Mouse (Mus musculus) hindbrain, embryonic 16.5 days (tissue): ENCODE measurements at regions not wholly inside any gene's neighbourhood (a gene's known extent, or its start where the extent isn't known, plus 50 kb on each side); places are given as distances from the start of the nearest gene placed in this dataset.

ENCODE experiments used
- ATAC-seq: fragments of 200-750 bp; cut with Nextera tagmentation; 2 replicates; pipeline ENCODE4 v1.8.0; 2017; ENCODE audit warnings: moderate TSS enrichment, moderate library complexity
- H3K27ac ChIP-seq: fragments of 300-500 bp; sonication (generic); 2 replicates; pipeline ENCODE4 v1.5.1; 2014; ENCODE audit warnings: low read depth, mild to moderate bottlenecking, control low read depth, low read length, moderate library complexity
- H3K27me3 ChIP-seq: fragments of 300-500 bp; sonication (generic); replicated peaks from 2 replicates; pipeline ENCODE4 v1.6.1; 2014; ENCODE audit warnings: low read length; ENCODE audit not compliant: control insufficient read depth, insufficient read depth
- H3K36me3 ChIP-seq: fragments of 300-500 bp; sonication (generic); 2 replicates; pipeline ENCODE4 v1.6.1; 2014; ENCODE audit warnings: mild to moderate bottlenecking, low read length, moderate library complexity, mixed read lengths; ENCODE audit not compliant: control insufficient read depth, insufficient read depth
- H3K4me1 ChIP-seq: fragments of 300-500 bp; sonication (generic); 2 replicates; pipeline ENCODE4 v1.6.1; 2014; ENCODE audit warnings: low read depth, low read length; ENCODE audit not compliant: control insufficient read depth, insufficient read depth
- H3K4me2 ChIP-seq: fragments of 300-500 bp; sonication (generic); 2 replicates; pipeline ENCODE4 v1.6.1; 2014; ENCODE audit warnings: mild to moderate bottlenecking, low read length, control low read depth, moderate library complexity
- H3K4me3 ChIP-seq: fragments of 300-500 bp; sonication (generic); 2 replicates; pipeline ENCODE4 v1.5.1; 2014; ENCODE audit warnings: mild to moderate bottlenecking, low read length, control low read depth, moderate library complexity
- H3K9ac ChIP-seq: fragments of 300-500 bp; sonication (generic); 2 replicates; pipeline ENCODE4 v1.6.1; 2014; ENCODE audit warnings: low read depth, mild to moderate bottlenecking, control low read depth, low read length, moderate library complexity
- H3K9me3 ChIP-seq: fragments of 300-500 bp; sonication (generic); 2 replicates; pipeline ENCODE4 v1.6.1; 2014; ENCODE audit warnings: mild to moderate bottlenecking, low read length, moderate library complexity; ENCODE audit not compliant: control insufficient read depth
- WGBS: fragments of 180-500 bp; shearing (Covaris S2); extraction: QIAGEN DNeasy Blood & Tissue Kit; methylation state at CpG from one replicate; pipeline ENCODE4 v1.1.7; 2014; 5-methylcytosine and 5-hydroxymethylcytosine counted together

GRCm38 (mm10) chr5:64574386-64574785, 228.8 kb upstream of the Klf3 start:
- no peak for ATAC-seq
- H3K27me3 ChIP-seq = no peaks in the 10 kb centered on the region
- no peaks in the 10 kb centered on the region for H3K36me3 ChIP-seq
- 92% methylated on average over 10 of the region's 10 CpGs for WGBS
- no peaks in the 10 kb centered on the region; the same call in 1 of the 2 replicates for H3K4me1 ChIP-seq
- no peak overlapping the region for H3K4me2 ChIP-seq
- H3K9me3 ChIP-seq = no peaks in the 10 kb centered on the region
- H3K27ac ChIP-seq = no peak overlapping the region
- no peak overlapping the region for H3K9ac ChIP-seq
- H3K4me3 ChIP-seq = no peak overlapping the region

GRCm38 (mm10) chr5:64575896-64576295, 227.3 kb upstream of the Klf3 start:
- Histone ChIP-seq H3K4me2 (no peak overlapping the region), H3K27me3 (no peaks in the 10 kb centered on the region), H3K27ac (no peak overlapping the region), H3K4me1 (peaks cover 5% of the 10 kb centered on the region), H3K9me3 (no peaks in the 10 kb centered on the region), H3K9ac (no peak overlapping the region), H3K4me3 (no peak overlapping the region), H3K36me3 (no peaks in the 10 kb centered on the region)
- ATAC-seq = no peak
- 74% methylated on average over 6 of the region's 6 CpGs for WGBS

GRCm38 (mm10) chr5:64576426-64577262, 226.5 kb upstream of the Klf3 start:
- no peak overlapping the region for H3K27ac ChIP-seq
- 79% methylated on average over 19 of the region's 19 CpGs for WGBS
- H3K4me1 ChIP-seq = peaks cover 5% of the 10 kb centered on the region
- no peaks in the 10 kb centered on the region for H3K27me3 ChIP-seq
- no peak overlapping the region for H3K9ac ChIP-seq
- H3K4me2 ChIP-seq = no peak overlapping the region
- H3K9me3 ChIP-seq = no peaks in the 10 kb centered on the region
- ATAC-seq = no peak
- H3K4me3 ChIP-seq = no peak overlapping the region
- H3K36me3 ChIP-seq = no peaks in the 10 kb centered on the region

- Histone ChIP-seq H3K36me3 (no peaks in the 10 kb centered on the region), H3K4me2 (no peak overlapping the region), H3K4me3 (no peak overlapping the region), H3K27me3 (no peaks in the 10 kb centered on the region), H3K9me3 (no peaks in the 10 kb centered on the region), H3K4me1 (peaks cover 5% of the 10 kb centered on the region), H3K9ac (no peak overlapping the region), H3K27ac (no peak overlapping the region)
- no peak for ATAC-seq
- WGBS = 80% methylated on average over 7 of the region's 7 CpGs
These were observed 225.8 kb upstream of the Klf3 start for GRCm38 (mm10) chr5:64577424-64577823.

GRCm38 (mm10) chr5:64578536-64578935, 224.7 kb upstream of the Klf3 start:
- no peaks in the 10 kb centered on the region for H3K9me3 ChIP-seq
- 95% methylated on average over 6 of the region's 6 CpGs for WGBS
- H3K27ac ChIP-seq = no peak overlapping the region
- H3K4me2 ChIP-seq = no peak overlapping the region
- H3K27me3 ChIP-seq = no peaks in the 10 kb centered on the region
- no peak overlapping the region for H3K4me3 ChIP-seq
- no peak for ATAC-seq
- H3K4me1 ChIP-seq = peaks cover 5% of the 10 kb centered on the region
- H3K36me3 ChIP-seq = no peaks in the 10 kb centered on the region
- no peak overlapping the region for H3K9ac ChIP-seq

GRCm38 (mm10) chr5:64579086-64579485, 224.1 kb upstream of the Klf3 start:
- Histone ChIP-seq H3K27ac (no peak overlapping the region), H3K4me3 (no peak overlapping the region), H3K4me1 (peaks cover 5% of the 10 kb centered on the region), H3K27me3 (no peaks in the 10 kb centered on the region), H3K36me3 (no peaks in the 10 kb centered on the region), H3K4me2 (no peak overlapping the region), H3K9ac (no peak overlapping the region), H3K9me3 (no peaks in the 10 kb centered on the region)
- ATAC-seq = no peak
- WGBS = 47% methylated on average over 5 of the region's 5 CpGs

- H3K27ac ChIP-seq = no peak overlapping the region
- ATAC-seq = peak; percentile 51; the same call in 1 of the 2 replicates
- WGBS = 8% methylated on average over 14 of the region's 14 CpGs
- no peaks in the 10 kb centered on the region for H3K36me3 ChIP-seq
- H3K27me3 ChIP-seq = no peaks in the 10 kb centered on the region
- no peak overlapping the region for H3K4me3 ChIP-seq
- peaks cover 5% of the 10 kb centered on the region for H3K4me1 ChIP-seq
- H3K4me2 ChIP-seq = peak overlapping the region; percentile 32
- no peak overlapping the region; the same call in 1 of the 2 replicates for H3K9ac ChIP-seq
- H3K9me3 ChIP-seq = no peaks in the 10 kb centered on the region
These were observed 223.5 kb upstream of the Klf3 start for GRCm38 (mm10) chr5:64579494-64580339.

- Histone ChIP-seq H3K9ac (no peak overlapping the region), H3K4me3 (no peak overlapping the region), H3K36me3 (no peaks in the 10 kb centered on the region), H3K9me3 (no peaks in the 10 kb centered on the region), H3K27me3 (no peaks in the 10 kb centered on the region), H3K27ac (no peak overlapping the region), H3K4me2 (no peak overlapping the region; the same call in 1 of the 2 replicates), H3K4me1 (peaks cover 5% of the 10 kb centered on the region)
- no peak for ATAC-seq
- WGBS = 77% methylated on average over 3 of the region's 3 CpGs
These were observed 222.9 kb upstream of the Klf3 start for GRCm38 (mm10) chr5:64580340-64580723.

- Histone ChIP-seq H3K4me1 (peaks cover 5% of the 10 kb centered on the region), H3K27ac (no peak overlapping the region), H3K9me3 (no peaks in the 10 kb centered on the region), H3K4me2 (no peak overlapping the region), H3K36me3 (no peaks in the 10 kb centered on the region), H3K9ac (no peak overlapping the region), H3K4me3 (no peak overlapping the region), H3K27me3 (no peaks in the 10 kb centered on the region)
- no peak for ATAC-seq
- WGBS = 92% methylated on average over 6 of the region's 6 CpGs
These were observed 222.3 kb upstream of the Klf3 start for GRCm38 (mm10) chr5:64580786-64581445.
